Mouse (Mus musculus): ENCODE results near the gene Snx17. TPM values are rescaled to one million over a fixed set of nuclear protein-coding genes. Genes with fewer than 3 reads are reported as not detected.
A peak's percentile ranks its signal among the peaks of the same experiment; 100 is the strongest.

Snx17 gene
- polyA plus RNA-seq, 1 experiment = 93.8 TPM

DNA sequence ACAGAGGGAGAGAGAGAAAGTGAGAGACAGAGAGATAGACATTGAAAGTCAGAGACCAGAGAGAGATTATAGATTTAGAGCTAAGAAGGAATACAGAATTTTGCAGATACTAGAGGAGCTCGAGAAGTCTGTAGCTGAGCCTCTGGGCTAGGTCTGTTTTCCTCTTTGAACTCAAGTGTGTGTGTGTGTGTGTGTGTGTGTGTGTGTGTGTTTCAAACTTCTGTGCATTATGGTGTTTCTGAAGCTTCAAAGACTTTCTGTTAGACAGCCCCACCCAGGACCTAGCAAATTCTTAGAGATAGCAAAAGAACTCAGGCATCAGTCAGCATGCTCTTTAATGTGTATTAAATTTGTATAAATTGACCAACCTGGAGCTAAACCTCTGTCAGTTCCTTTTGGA, 33.6 kb downstream of the Snx17 start:
- no peak for DNase-seq (ENCODE audit: low spot score)

DNA sequence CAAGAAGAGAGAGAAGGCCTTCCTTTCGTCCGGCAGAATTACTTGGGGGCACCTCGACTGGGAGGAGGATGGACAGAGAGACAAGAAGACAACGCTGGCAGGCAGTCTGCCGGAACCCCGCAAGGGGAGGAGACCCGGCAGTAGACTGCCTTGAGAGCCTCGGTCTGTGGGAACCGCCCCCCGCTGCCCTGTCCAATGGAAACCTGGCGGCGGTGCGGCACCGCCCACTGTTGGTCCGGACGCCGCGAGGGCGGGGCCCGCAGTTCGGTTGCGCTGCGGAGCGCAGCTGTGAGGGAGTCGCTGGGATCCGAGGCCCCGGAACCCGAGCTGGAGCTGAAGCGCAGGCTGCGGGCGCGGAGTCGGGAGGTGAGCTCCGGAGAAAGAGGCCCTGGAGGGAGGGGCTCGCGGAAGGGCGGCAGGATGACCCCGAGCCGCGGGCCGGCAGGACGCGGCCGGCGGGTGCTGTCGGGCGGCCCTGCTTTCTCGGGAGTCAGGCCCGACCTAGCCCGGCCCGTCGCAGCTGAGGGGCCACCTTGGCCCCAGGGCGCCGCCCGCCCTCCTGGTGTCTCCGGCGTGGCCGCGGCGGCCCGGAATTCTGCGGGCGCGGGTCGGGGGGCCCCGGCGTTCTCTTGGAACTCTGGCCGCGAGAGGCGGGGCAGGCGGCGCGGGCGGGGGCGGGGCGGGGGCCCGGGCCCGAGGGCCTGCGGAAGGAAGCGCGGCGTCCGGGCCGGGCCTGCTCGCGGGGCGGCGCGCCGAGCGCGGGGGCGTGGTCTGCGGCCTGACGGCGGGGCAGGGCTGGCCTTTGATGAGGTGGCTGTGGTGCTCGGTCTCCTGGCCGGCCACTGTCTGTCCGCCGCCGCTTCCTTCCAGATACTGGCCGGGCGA, 47.9 kb downstream of the Snx17 start, which contains the start of the genes Nrbp1 and Gm9970:
Nrbp1 (plus strand) TSS at position 228 of the 885 bp plus-strand sequence.
Gm9970 (minus strand) TSS at position 596 of the 885 bp plus-strand sequence.
- peak; percentile 88 for DNase-seq (ENCODE audit: low spot score)

DNA sequence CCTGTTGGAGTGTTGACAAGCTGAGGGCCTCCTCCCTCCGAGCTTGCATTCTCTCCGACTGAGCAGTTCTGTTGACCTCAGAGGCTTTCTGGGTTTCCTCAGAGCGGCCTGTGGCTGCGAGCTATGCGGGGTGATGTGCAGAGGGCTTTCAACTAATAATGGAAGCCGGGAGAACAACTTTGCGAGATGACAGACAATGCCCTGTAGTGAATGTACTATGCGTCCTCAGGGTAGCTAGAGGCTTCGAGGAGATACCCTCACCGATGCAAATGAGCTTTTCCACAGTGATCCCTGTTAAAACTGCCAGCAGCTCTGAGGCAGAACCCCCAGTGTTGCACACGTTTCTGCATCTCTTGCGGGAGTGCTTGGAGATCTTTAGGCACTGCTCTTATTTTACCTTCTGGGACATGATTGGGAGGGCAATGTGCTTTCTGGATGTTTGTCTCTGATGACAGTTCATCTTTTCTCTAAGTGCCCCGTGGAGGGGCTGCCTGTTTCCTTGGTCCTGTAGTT, 48.6 kb downstream of the Snx17 start:
- DNase-seq (ENCODE audit: low spot score) = peak; percentile 39

DNA sequence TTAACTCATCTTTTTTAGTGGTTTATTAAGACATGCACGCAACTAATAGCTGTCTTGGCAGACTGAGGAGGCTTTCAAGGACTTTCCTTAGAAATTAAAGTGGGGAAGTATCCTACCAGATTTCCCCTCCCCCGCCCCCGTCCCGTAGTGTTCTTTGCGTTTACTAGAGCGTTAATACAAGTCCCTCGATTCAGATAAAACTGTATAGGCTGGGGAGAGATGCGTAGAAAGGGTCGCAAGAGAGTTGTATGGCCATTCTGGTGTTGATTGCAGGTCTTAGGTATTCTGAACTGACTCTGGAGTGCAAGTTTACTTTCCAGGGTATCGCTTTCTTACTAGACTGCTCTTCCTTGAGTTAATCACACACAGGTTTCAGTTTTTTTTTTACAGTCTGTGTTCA, 49.2 kb downstream of the Snx17 start:
- DNase-seq (ENCODE audit: low spot score) = no peak

Other genes with a start within 250 kb of the Snx17 start
- gene Cgref1, start 247.6 kb upstream of the Snx17 start, polyA plus RNA-seq (2012; rRNA removed) = 14.0 and 15.0 TPM in 2 replicates
- 166 and 214 TPM in 2 replicates for gene Preb, start 232.9 kb upstream of the Snx17 start, polyA plus RNA-seq (2012; rRNA removed)
- gene Tcf23, start 224.6 kb upstream of the Snx17 start, polyA plus RNA-seq (2012; rRNA removed) = 0.50 and 0.66 TPM in 2 replicates
- gene Atraid, start 144.9 kb upstream of the Snx17 start, polyA plus RNA-seq (2012; rRNA removed) = 162 and 174 TPM in 2 replicates
- 19.4 and 21.3 TPM in 2 replicates for gene Slc5a6, start 144.3 kb upstream of the Snx17 start, polyA plus RNA-seq (2012; rRNA removed)
- 14.6 and 14.8 TPM in 2 replicates for gene Cad, start 138.4 kb upstream of the Snx17 start, polyA plus RNA-seq (2012; rRNA removed)
- not detected in 2 replicates for gene Dnajc5g, start 86.9 kb upstream of the Snx17 start, polyA plus RNA-seq (2012; rRNA removed)
- 0.04 TPM in 1 of 2 replicates, not detected in the other for gene Slc30a3, start 85.0 kb upstream of the Snx17 start, polyA plus RNA-seq (2012; rRNA removed)
- not detected in 2 replicates for gene Trim54, start 76.5 kb upstream of the Snx17 start, polyA plus RNA-seq (2012; rRNA removed)
- not detected in 2 replicates for gene Ucn, start 54.4 kb upstream of the Snx17 start, polyA plus RNA-seq (2012; rRNA removed)
- 98.9 and 117 TPM in 2 replicates for gene Mpv17, start 39.0 kb upstream of the Snx17 start, polyA plus RNA-seq (2012; rRNA removed)
- 1.5 and 1.7 TPM in 2 replicates for gene Gm29609, start 13.3 kb upstream of the Snx17 start, polyA plus RNA-seq (2012; rRNA removed)
- gene Gtf3c2, start 13.1 kb upstream of the Snx17 start, polyA plus RNA-seq (2012; rRNA removed) = 78.9 and 87.0 TPM in 2 replicates
- 33.2 and 39.1 TPM in 2 replicates for gene Eif2b4, start 203 bp downstream of the Snx17 start, polyA plus RNA-seq (2012; rRNA removed)
- 29.3 and 37.0 TPM in 2 replicates for gene Zfp513, start 9.1 kb downstream of the Snx17 start, polyA plus RNA-seq (2012; rRNA removed)
- gene Ppm1g, start 27.5 kb downstream of the Snx17 start, polyA plus RNA-seq (2012; rRNA removed) = 67.0 and 73.4 TPM in 2 replicates
- gene Nrbp1, start 47.6 kb downstream of the Snx17 start, polyA plus RNA-seq (2012; rRNA removed) = 114 and 127 TPM in 2 replicates
- gene Gm9970, start 48.0 kb downstream of the Snx17 start, polyA plus RNA-seq (2012; rRNA removed) = 0.28 and 0.37 TPM in 2 replicates
- 40.9 and 56.9 TPM in 2 replicates for gene Krtcap3, start 58.5 kb downstream of the Snx17 start, polyA plus RNA-seq (2012; rRNA removed)
- 36.1 and 39.8 TPM in 2 replicates for gene Ift172, start 97.9 kb downstream of the Snx17 start, polyA plus RNA-seq (2012; rRNA removed)
- gene Fndc4, start 102.9 kb downstream of the Snx17 start, polyA plus RNA-seq (2012; rRNA removed) = 14.7 and 17.6 TPM in 2 replicates
- gene Gckr, start 104.2 kb downstream of the Snx17 start, polyA plus RNA-seq (2012; rRNA removed) = 0.29 and 0.39 TPM in 2 replicates

Data from urinary bladder, adult 2 months (tissue).